Mouse (Mus musculus) B cell, adult 2 months (primary cell): ENCODE results near the gene Ptpra.

Experiments used
- DNase-seq, 2 experiments: peaks; one replicate each; pipeline ENCODE4 v3.0.0; 2022

The Ptpra gene

GRCm38 (mm10) chr2:130564063-130564462 lies 114.0 kb downstream of the Ptpra start:
- DNase-seq: no peak

GRCm38 (mm10) chr2:130564983-130565382 lies 114.9 kb downstream of the Ptpra start:
- DNase-seq: no peak

- no peak for DNase-seq
Measured at GRCm38 (mm10) chr2:130568921-130569320, 118.8 kb downstream of the Ptpra start.

- DNase-seq: no peak
Measured at GRCm38 (mm10) chr2:130569926-130570325, 119.8 kb downstream of the Ptpra start.

GRCm38 (mm10) chr2:130574960-130575359 lies 124.9 kb downstream of the Ptpra start:
- DNase-seq: no peak

GRCm38 (mm10) chr2:130575873-130576272 lies 125.8 kb downstream of the Ptpra start, which contains the start of gene Oxt:
Gene Oxt, plus strand, starts transcription at chr2:130576173.
- DNase-seq: no peak

- peak in 1 of 2 experiments; percentile 13 for DNase-seq
Measured at GRCm38 (mm10) chr2:130576564-130576963, 126.5 kb downstream of the Ptpra start.

GRCm38 (mm10) chr2:130577021-130577420 lies 126.9 kb downstream of the Ptpra start:
- no peak for DNase-seq

- DNase-seq: peak; percentile 77 to 78
Measured at GRCm38 (mm10) chr2:130577632-130578031, 127.6 kb downstream of the Ptpra start.

- peak; percentile 80 to 83 for DNase-seq
Measured at GRCm38 (mm10) chr2:130578148-130578547, 128.1 kb downstream of the Ptpra start.

- DNase-seq: no peak
Measured at GRCm38 (mm10) chr2:130579791-130580190, 129.7 kb downstream of the Ptpra start.

GRCm38 (mm10) chr2:130581201-130581600 lies 131.1 kb downstream of the Ptpra start:
- no peak for DNase-seq

- no peak for DNase-seq
Measured at GRCm38 (mm10) chr2:130582552-130582951, 132.5 kb downstream of the Ptpra start, which contains the start of gene Avp. Gene Avp, minus strand, starts transcription at chr2:130582554.

- DNase-seq: no peak
Measured at GRCm38 (mm10) chr2:130583902-130584560, 134.0 kb downstream of the Ptpra start.

GRCm38 (mm10) chr2:130586016-130586415 lies 135.9 kb downstream of the Ptpra start:
- no peak for DNase-seq

GRCm38 (mm10) chr2:130588373-130588772 lies 138.3 kb downstream of the Ptpra start:
- DNase-seq: no peak

GRCm38 (mm10) chr2:130589157-130589556 lies 139.1 kb downstream of the Ptpra start:
- no peak for DNase-seq

GRCm38 (mm10) chr2:130589761-130590160 lies 139.7 kb downstream of the Ptpra start:
- no peak for DNase-seq

GRCm38 (mm10) chr2:130591016-130591415 lies 140.9 kb downstream of the Ptpra start:
- DNase-seq: no peak

GRCm38 (mm10) chr2:130595596-130595995 lies 145.5 kb downstream of the Ptpra start:
- DNase-seq: no peak

- DNase-seq: peak; percentile 11 to 21
Measured at GRCm38 (mm10) chr2:130597601-130598010, 147.5 kb downstream of the Ptpra start.

- DNase-seq: no peak
Measured at GRCm38 (mm10) chr2:130598399-130598798, 148.3 kb downstream of the Ptpra start.

- no peak for DNase-seq
Measured at GRCm38 (mm10) chr2:130602195-130602594, 152.1 kb downstream of the Ptpra start.
